Mouse (Mus musculus): ENCODE data around the gene Rps6kb1. TPM values are rescaled to one million over a fixed set of nuclear protein-coding genes. Genes with fewer than 3 reads are reported as not detected.

Gene Rps6kb1
- total and polyA plus RNA-seq, 3 experiments = 39.3 to 73.6 (median 49.4) TPM

DNA sequence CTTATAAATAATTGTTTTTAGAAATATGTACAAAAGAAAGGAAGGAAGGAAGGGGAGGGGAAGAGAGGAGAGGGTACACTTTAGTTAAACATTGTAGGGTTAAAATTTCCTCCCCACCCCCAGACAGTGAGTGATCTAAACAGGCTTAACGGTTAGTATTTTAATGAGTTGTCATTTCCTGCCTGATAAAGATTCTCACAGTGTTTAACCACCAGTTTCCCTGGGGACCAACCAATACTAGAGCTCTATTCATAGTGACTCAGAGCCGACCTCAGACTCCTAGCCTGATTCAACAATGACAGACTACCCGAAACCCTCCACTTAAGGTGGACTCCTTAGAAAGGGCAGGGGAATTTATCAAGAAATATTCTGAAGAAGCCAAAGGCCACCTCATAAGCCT, 48.4 kb upstream of the Rps6kb1 start:
- H3K27ac ChIP-seq (ENCODE audit: control insufficient read depth, low read depth, low read length) = peak overlapping the region; percentile 100
- DNase-seq (ENCODE audit: low read depth, low spot score) = peak; percentile 99
- TF ChIP-seq CHD2 (IDR thresholded peaks at IDR 0.05; ENCODE audit: low read length) = peak; percentile 89
- TF ChIP-seq NRF1 (IDR thresholded peaks at IDR 0.05; ENCODE audit: insufficient read depth, low read depth, low read length, poor library complexity, severe bottlenecking) = no peak
- TF ChIP-seq E2F4 (IDR thresholded peaks at IDR 0.05; ENCODE audit: borderline replicate concordance, low read depth, low read length) = no peak
- TF ChIP-seq TAL1 (IDR thresholded peaks at IDR 0.05; ENCODE audit: low read length) = peak; percentile 27
- TF ChIP-seq TBP (IDR thresholded peaks at IDR 0.05; ENCODE audit: low read depth, low read length) = peak; percentile 95
- peak; percentile 99 for TF ChIP-seq SIN3A (IDR thresholded peaks at IDR 0.05; ENCODE audit: low read length)
- peak; percentile 93 for TF ChIP-seq NELFE (IDR thresholded peaks at IDR 0.05; ENCODE audit: low read depth, low read length)
- peak; percentile 86 for TF ChIP-seq MYC (IDR thresholded peaks at IDR 0.05; ENCODE audit: low read depth, low read length)
- no peak for TF ChIP-seq ZKSCAN1 (IDR thresholded peaks at IDR 0.05; ENCODE audit: low read depth, low read length)
- peak; percentile 99 for TF ChIP-seq MYB (IDR thresholded peaks at IDR 0.05; ENCODE audit: low read depth, low read length)
- TF ChIP-seq EP300 (IDR thresholded peaks at IDR 0.05; ENCODE audit: low read depth in 1 of 2, low read length in 2 of 2) = peak; percentile 99 to 100
- peak in 1 of 2 experiments; percentile 90; a peak in 2 of 4 replicates for TF ChIP-seq POLR2A (IDR thresholded peaks at IDR 0.05; ENCODE audit: control insufficient read depth in 1 of 2, insufficient read depth in 1 of 2, low read depth in 1 of 2, low read length in 2 of 2, poor library complexity in 1 of 2)
- peak; percentile 28; the same call in 1 of the 2 replicates for TF ChIP-seq KAT2A (conservative IDR thresholded peaks at IDR 0.05; ENCODE audit: low read depth, low read length)
- peak; percentile 92 for TF ChIP-seq TCF12 (IDR thresholded peaks at IDR 0.05; ENCODE audit: low read depth, low read length)
- TF ChIP-seq MXI1 (IDR thresholded peaks at IDR 0.05; ENCODE audit: low read depth, low read length) = peak; percentile 58; the same call in 1 of the 2 replicates
- TF ChIP-seq RCOR1 (IDR thresholded peaks at IDR 0.05; ENCODE audit: low read depth, low read length) = peak; percentile 80
- no peak for TF ChIP-seq RAD21 (IDR thresholded peaks at IDR 0.05; ENCODE audit: low read depth, low read length)
- peak; percentile 80 for TF ChIP-seq MAFK (IDR thresholded peaks at IDR 0.05; ENCODE audit: borderline replicate concordance, low read depth, low read length)
- TF ChIP-seq POLR2AphosphoS5 (IDR thresholded peaks at IDR 0.05; ENCODE audit: borderline replicate concordance, low read depth, low read length) = no peak
- no peak for TF ChIP-seq MEF2A (IDR thresholded peaks at IDR 0.05; ENCODE audit: extremely low read depth, insufficient replicate concordance, low read depth, low read length, poor library complexity, severe bottlenecking)
- no peak for TF ChIP-seq CHD1 (IDR thresholded peaks at IDR 0.05; ENCODE audit: low read depth, low read length)
- TF ChIP-seq HCFC1 (IDR thresholded peaks at IDR 0.05; ENCODE audit: low read depth, low read length) = peak; percentile 47
- TF ChIP-seq MAX (IDR thresholded peaks at IDR 0.05; ENCODE audit: low read length) = no peak
- peak; percentile 85 for TF ChIP-seq MAZ (IDR thresholded peaks at IDR 0.05; ENCODE audit: low read depth, low read length)
- TF ChIP-seq CTCF (IDR thresholded peaks at IDR 0.05 in 2 of 3, conservative IDR thresholded peaks at IDR 0.05 in 1 of 3; ENCODE audit: control insufficient read depth in 1 of 3, insufficient read depth in 1 of 3, low read depth in 2 of 3, low read length in 3 of 3, poor library complexity in 1 of 3, severe bottlenecking in 1 of 3) = no peak
- peak; percentile 99 for TF ChIP-seq ETS1 (IDR thresholded peaks at IDR 0.05; ENCODE audit: low read depth, low read length)
- peak; percentile 33; the same call in 1 of the 2 replicates for TF ChIP-seq ZNF384 (IDR thresholded peaks at IDR 0.05; ENCODE audit: low read depth, low read length)
- no peak for TF ChIP-seq UBTF (IDR thresholded peaks at IDR 0.05; ENCODE audit: borderline replicate concordance, insufficient read depth, low read depth, low read length)
- peak; percentile 93 for TF ChIP-seq JUND (IDR thresholded peaks at IDR 0.05; ENCODE audit: low read depth, low read length)
- TF ChIP-seq USF2 (IDR thresholded peaks at IDR 0.05; ENCODE audit: borderline replicate concordance in 1 of 2, insufficient read depth in 1 of 2, low read depth in 1 of 2, low read length in 2 of 2) = no peak
- peak; percentile 94 for TF ChIP-seq POLR2AphosphoS2 (IDR thresholded peaks at IDR 0.05; ENCODE audit: low read length)
- TF ChIP-seq GATA1 (IDR thresholded peaks at IDR 0.05; ENCODE audit: low read depth, low read length) = peak; percentile 97
- TF ChIP-seq SMC3 (IDR thresholded peaks at IDR 0.05; ENCODE audit: low read depth, low read length) = no peak
- peak; percentile 91 for TF ChIP-seq ZMIZ1 (IDR thresholded peaks at IDR 0.05; ENCODE audit: low read depth, low read length)
- peak; percentile 69 for TF ChIP-seq BHLHE40 (IDR thresholded peaks at IDR 0.05; ENCODE audit: borderline replicate concordance, low read depth, low read length)
- H3K36me3 ChIP-seq (ENCODE audit: control insufficient read depth in 1 of 2, insufficient read depth in 2 of 2, low read length in 2 of 2) = peaks cover 0 to 56% of the 10 kb centered on the region in 2 experiments; a peak in 2 of 4 replicates
- peaks cover 5% of the 10 kb centered on the region for H3K79me2 ChIP-seq (ENCODE audit: control insufficient read depth, insufficient read depth, low read length, poor library complexity)
- H3K27me3 ChIP-seq (ENCODE audit: control insufficient read depth in 1 of 2, insufficient read depth in 2 of 2, low read length in 2 of 2) = no peaks in the 10 kb centered on the region
- H3K9ac ChIP-seq (ENCODE audit: control insufficient read depth, low read depth, low read length, poor library complexity, severe bottlenecking) = peak overlapping the region; percentile 82
- peaks cover 29 to 35% of the 10 kb centered on the region in 2 experiments for H3K4me1 ChIP-seq (ENCODE audit: control insufficient read depth in 1 of 2, insufficient read depth in 2 of 2, low read length in 2 of 2)
- peak overlapping the region; percentile 33 to 37 for H3K4me3 ChIP-seq (ENCODE audit: control insufficient read depth in 1 of 2, insufficient read depth in 1 of 2, low read depth in 2 of 2, low read length in 2 of 2)
- no peaks in the 10 kb centered on the region for H3K9me3 ChIP-seq (replicated peaks; ENCODE audit: insufficient read depth, low read length)
